15 mouse cellular contexts compared by ENCODE assay signal in genomic region chr11:11885921-11886320, GRCm38 (mm10). TPM values are rescaled to one million over a fixed set of nuclear protein-coding genes. Genes with fewer than 3 reads are reported as not detected.
DNase-seq lines count a peak whose midpoint lies in the region; ATAC-seq and TF ChIP-seq lines count a peak whose summit lies in the region.
"Had no signal": no experiment of that assay in that cellular context is flagged by ENCODE, and none has a peak within 500 bp of the region (broad histone marks: within the 10 kb centered on the region; RNA-seq: fewer than 3 reads in every experiment).

No protein-coding gene starts in this region.

- H3K9ac ChIP-seq in heart, postnatal 0 days (replicated peaks; ENCODE audit: low read depth, low read length): no peak overlapping the region
- H3K9ac ChIP-seq in midbrain, embryonic 16.5 days (ENCODE audit: low read depth, low read length): no peak overlapping the region
- no peak overlapping the region for H3K9ac ChIP-seq in embryonic facial prominence, embryonic 12.5 days
- no peak overlapping the region for H3K9ac ChIP-seq in liver, postnatal 0 days (replicated peaks)
- H3K9ac ChIP-seq: neural tube, embryonic 13.5 days had no signal

- TF ChIP-seq CTCF in heart, postnatal 0 days (IDR thresholded peaks at IDR 0.05; ENCODE audit: low read depth): no peak
- no peak for TF ChIP-seq CTCF in liver, postnatal 0 days (IDR thresholded peaks at IDR 0.05; ENCODE audit: low read depth)

- no peak for DNase-seq in heart, postnatal 0 days (ENCODE audit: low spot score)
- no peak for DNase-seq in heart, postnatal 36 days
- peak; percentile 39 for DNase-seq in midbrain, embryonic 10.5 days (ENCODE audit: low spot score)
- no peak for DNase-seq in liver, postnatal 0 days
- DNase-seq in frontal cortex, postnatal 36 days (ENCODE audit: low spot score in 2 of 2): no peak
- DNase-seq in adrenal gland, postnatal 4 days (ENCODE audit: low spot score in 2 of 2): no peak
- DNase-seq: cerebellum, adult 9-11 months; gastrocnemius, postnatal 25 days; right cerebral cortex, postnatal 25 days had no signal

- no peak for TF ChIP-seq EP300 in heart, postnatal 0 days (IDR thresholded peaks at IDR 0.05; ENCODE audit: low read depth)
- no peak for TF ChIP-seq EP300 in liver, postnatal 0 days (IDR thresholded peaks at IDR 0.05; ENCODE audit: low read depth)

- H3K4me3 ChIP-seq in heart, postnatal 0 days (ENCODE audit: low read depth, low read length): no peak overlapping the region
- no peak overlapping the region for H3K4me3 ChIP-seq in midbrain, embryonic 10.5 days
- no peak overlapping the region for H3K4me3 ChIP-seq in midbrain, embryonic 16.5 days (ENCODE audit: low read depth, low read length)
- H3K4me3 ChIP-seq in embryonic facial prominence, embryonic 12.5 days: no peak overlapping the region
- no peak overlapping the region for H3K4me3 ChIP-seq in liver, postnatal 0 days (ENCODE audit: low read depth, low read length)
- H3K4me3 ChIP-seq: forebrain, embryonic 10.5 days; neural tube, embryonic 13.5 days had no signal

- peak overlapping the region; percentile 5; the same call in 1 of the 2 replicates for H3K4me2 ChIP-seq in heart, postnatal 0 days (ENCODE audit: low read depth, low read length)
- H3K4me2 ChIP-seq in midbrain, embryonic 16.5 days (ENCODE audit: low read length): no peak overlapping the region
- no peak overlapping the region for H3K4me2 ChIP-seq in embryonic facial prominence, embryonic 12.5 days (replicated peaks)
- no peak overlapping the region for H3K4me2 ChIP-seq in liver, postnatal 0 days (ENCODE audit: low read depth, low read length)
- H3K4me2 ChIP-seq: neural tube, embryonic 13.5 days had no signal

- 39% methylated on average over 3 of the region's 3 CpGs for WGBS in heart, postnatal 0 days
- 8% methylated on average over 3 of the region's 3 CpGs for WGBS in midbrain, embryonic 10.5 days
- 13% methylated on average over 3 of the region's 3 CpGs for WGBS in midbrain, embryonic 16.5 days
- 1% methylated on average over 3 of the region's 3 CpGs for WGBS in embryonic facial prominence, embryonic 12.5 days
- 28% methylated on average over 3 of the region's 3 CpGs for WGBS in liver, postnatal 0 days (ENCODE audit: insufficient replicate concordance)

- no peaks in the 10 kb centered on the region for H3K27me3 ChIP-seq in heart, postnatal 0 days (ENCODE audit: control insufficient read depth, insufficient read depth, low read length)
- H3K27me3 ChIP-seq in midbrain, embryonic 10.5 days (ENCODE audit: low read depth, poor library complexity, severe bottlenecking): no peaks in the 10 kb centered on the region
- no peaks in the 10 kb centered on the region for H3K27me3 ChIP-seq in midbrain, embryonic 16.5 days (ENCODE audit: control insufficient read depth, insufficient read depth, low read depth, low read length)
- H3K27me3 ChIP-seq in embryonic facial prominence, embryonic 12.5 days: no peaks in the 10 kb centered on the region
- no peaks in the 10 kb centered on the region for H3K27me3 ChIP-seq in liver, postnatal 0 days (ENCODE audit: insufficient read depth, low read length)
- H3K27me3 ChIP-seq: neural tube, embryonic 13.5 days had no signal

- intact Hi-C loops in heart, postnatal 36 days (cut with DNase I): no loop called here

- no peak for ATAC-seq in heart, postnatal 0 days (ENCODE audit: insufficient read depth, low read depth)
- no peak for ATAC-seq in midbrain, embryonic 16.5 days
- ATAC-seq in embryonic facial prominence, embryonic 12.5 days (ENCODE audit: insufficient number of reproducible peaks, insufficient read depth, low FRiP score, low TSS enrichment): no peak
- ATAC-seq in liver, postnatal 0 days: no peak

- no peaks in the 10 kb centered on the region for H3K36me3 ChIP-seq in heart, postnatal 0 days (replicated peaks; ENCODE audit: control insufficient read depth, insufficient read depth, low read length)
- no peaks in the 10 kb centered on the region for H3K36me3 ChIP-seq in midbrain, embryonic 10.5 days
- H3K36me3 ChIP-seq in midbrain, embryonic 16.5 days (ENCODE audit: control insufficient read depth, insufficient read depth, low read length): no peaks in the 10 kb centered on the region
- no peaks in the 10 kb centered on the region for H3K36me3 ChIP-seq in embryonic facial prominence, embryonic 12.5 days
- H3K36me3 ChIP-seq in liver, postnatal 0 days (replicated peaks; ENCODE audit: insufficient read depth, low read length): no peaks in the 10 kb centered on the region; the same call in 1 of the 2 replicates
- H3K36me3 ChIP-seq: forebrain, embryonic 10.5 days; neural tube, embryonic 13.5 days had no signal

- no peaks in the 10 kb centered on the region for H3K9me3 ChIP-seq in heart, postnatal 0 days (replicated peaks; ENCODE audit: control insufficient read depth, low read length)
- no peaks in the 10 kb centered on the region for H3K9me3 ChIP-seq in midbrain, embryonic 10.5 days (replicated peaks)
- no peaks in the 10 kb centered on the region for H3K9me3 ChIP-seq in midbrain, embryonic 16.5 days (replicated peaks; ENCODE audit: control insufficient read depth, low read length, poor library complexity, severe bottlenecking)
- H3K9me3 ChIP-seq in embryonic facial prominence, embryonic 12.5 days: no peaks in the 10 kb centered on the region
- H3K9me3 ChIP-seq in liver, postnatal 0 days (ENCODE audit: low read length): no peaks in the 10 kb centered on the region; the same call in 1 of the 2 replicates
- H3K9me3 ChIP-seq: forebrain, embryonic 10.5 days; neural tube, embryonic 13.5 days had no signal

- peaks cover 7% of the 10 kb centered on the region; the same call in 1 of the 2 replicates for H3K4me1 ChIP-seq in heart, postnatal 0 days (ENCODE audit: control insufficient read depth, insufficient read depth)
- H3K4me1 ChIP-seq in midbrain, embryonic 10.5 days: peaks cover 87% of the 10 kb centered on the region
- peaks cover 8% of the 10 kb centered on the region for H3K4me1 ChIP-seq in midbrain, embryonic 16.5 days (ENCODE audit: control insufficient read depth, insufficient read depth, low read length)
- peaks cover 37% of the 10 kb centered on the region for H3K4me1 ChIP-seq in embryonic facial prominence, embryonic 12.5 days
- peaks cover 40% of the 10 kb centered on the region for H3K4me1 ChIP-seq in liver, postnatal 0 days (ENCODE audit: insufficient read depth)

- H3K27ac ChIP-seq in heart, postnatal 0 days (ENCODE audit: low read depth): no peak overlapping the region
- H3K27ac ChIP-seq in midbrain, embryonic 10.5 days (replicated peaks): peak overlapping the region; percentile 69
- H3K27ac ChIP-seq in midbrain, embryonic 16.5 days (ENCODE audit: low read length): no peak overlapping the region
- H3K27ac ChIP-seq in embryonic facial prominence, embryonic 12.5 days: peak overlapping the region; percentile 73
- H3K27ac ChIP-seq in liver, postnatal 0 days (ENCODE audit: low read depth): peak overlapping the region; percentile 24; the same call in 1 of the 2 replicates
- H3K27ac ChIP-seq: kidney, postnatal 0 days; neural tube, embryonic 13.5 days had no signal

RNA-seq across cellular contexts. Expression of gene Ddc, which starts 12.0 kb away (rescaled TPM):
- 248 and 309 TPM in 2 replicates for total RNA-seq in heart, postnatal 0 days (2014; rRNA removed; ENCODE audit: low replicate concordance)
- 129 and 140 TPM in 2 replicates for polyA plus RNA-seq in heart, postnatal 0 days (2015; fragmentation: Nextera tagmentation; extraction: Ambion mirVana)
- total RNA-seq in heart, postnatal 36 days (2021): 1 to 10 TPM; 2.1 to 2.4 TPM
- polyA plus RNA-seq in midbrain, embryonic 10.5 days (2016; fragmentation: Nextera tagmentation; extraction: Ambion mirVana): 13.6 and 15.8 TPM in 2 replicates
- polyA plus RNA-seq in midbrain, embryonic 16.5 days (2015; fragmentation: Nextera tagmentation; extraction: Ambion mirVana): 18.4 and 21.7 TPM in 2 replicates
- 10.8 and 13.5 TPM in 2 replicates for polyA plus RNA-seq in embryonic facial prominence, embryonic 12.5 days (2016; fragmentation: Nextera tagmentation; extraction: Ambion mirVana)
- 17.5 and 19.5 TPM in 2 replicates for polyA plus RNA-seq in liver, postnatal 0 days (2015; fragmentation: Nextera tagmentation; extraction: Ambion mirVana)
- 100 to 1,000 TPM; 112 to 114 TPM for total RNA-seq in adrenal gland, postnatal 4 days (2021)
- total RNA-seq: megakaryocyte progenitor cell, adult 5-6 weeks had no signal

Comparison
In these comparisons a context has a peak if more than half of its experiments do, and no peak if none do; other contexts are left out.
1. H3K27ac ChIP-seq: peak in midbrain, embryonic 10.5 days (single experiment), embryonic facial prominence, embryonic 12.5 days (single experiment) and liver, postnatal 0 days (single experiment); none in heart, postnatal 0 days (single experiment) and midbrain, embryonic 16.5 days (single experiment).